Mouse (Mus musculus): ENCODE measurements around the gene Mkrn2. TPM values are rescaled to one million over a fixed set of nuclear protein-coding genes. Genes with fewer than 3 reads are reported as not detected.

Gene Mkrn2
- polyA plus RNA-seq, 1 experiment from 2014 or later, result 26.9 TPM

DNA sequence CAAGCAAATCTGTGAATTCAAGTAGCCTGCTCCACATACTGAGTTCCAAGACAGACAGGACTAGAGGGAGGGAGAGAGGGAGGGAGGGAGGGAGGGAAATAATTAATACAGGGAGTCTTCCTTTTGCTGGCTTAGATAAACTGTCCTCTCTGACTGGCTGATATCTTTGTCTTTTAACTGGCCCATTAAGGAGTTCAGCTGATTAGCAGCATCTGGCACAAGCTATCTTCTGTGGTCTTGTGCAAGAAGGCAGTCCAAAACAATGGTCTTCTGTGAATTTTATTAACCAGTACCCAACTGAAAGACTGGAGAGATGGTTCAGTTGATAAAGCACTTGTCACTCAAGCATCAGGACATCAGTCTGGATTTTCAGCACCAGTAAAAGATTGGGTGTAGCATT, 57.1 kb downstream of the Mkrn2 start:
- H3K9me3 ChIP-seq, result no peaks in the 10 kb centered on the region
- H3K27me3 ChIP-seq, result no peaks in the 10 kb centered on the region
- no peak overlapping the region for H3K9ac ChIP-seq
- no peak overlapping the region for H3K4me3 ChIP-seq
- no peak for ATAC-seq (ENCODE audit: low FRiP score, low read depth)
- H3K36me3 ChIP-seq, result peaks cover 11% of the 10 kb centered on the region
- H3K27ac ChIP-seq, result no peak overlapping the region
- H3K4me2 ChIP-seq (replicated peaks), result no peak overlapping the region
- peaks cover 20% of the 10 kb centered on the region; the same call in 1 of the 2 replicates for H3K4me1 ChIP-seq

- Histone ChIP-seq H3K9me3 (no peaks in the 10 kb centered on the region), H3K36me3 (peaks cover 12% of the 10 kb centered on the region), H3K4me1 (peaks cover 13% of the 10 kb centered on the region; the same call in 1 of the 2 replicates), H3K27ac (no peak overlapping the region), H3K4me2 (replicated peaks) (no peak overlapping the region), H3K4me3 (no peak overlapping the region), H3K9ac (no peak overlapping the region), H3K27me3 (no peaks in the 10 kb centered on the region)
- 93% methylated on average over 3 of the region's 3 CpGs for WGBS
- ATAC-seq (ENCODE audit: low FRiP score, low read depth), result no peak
These were observed 62.6 kb downstream of the Mkrn2 start for GRCm38 (mm10) chr6:115664268-115664667.

DNA sequence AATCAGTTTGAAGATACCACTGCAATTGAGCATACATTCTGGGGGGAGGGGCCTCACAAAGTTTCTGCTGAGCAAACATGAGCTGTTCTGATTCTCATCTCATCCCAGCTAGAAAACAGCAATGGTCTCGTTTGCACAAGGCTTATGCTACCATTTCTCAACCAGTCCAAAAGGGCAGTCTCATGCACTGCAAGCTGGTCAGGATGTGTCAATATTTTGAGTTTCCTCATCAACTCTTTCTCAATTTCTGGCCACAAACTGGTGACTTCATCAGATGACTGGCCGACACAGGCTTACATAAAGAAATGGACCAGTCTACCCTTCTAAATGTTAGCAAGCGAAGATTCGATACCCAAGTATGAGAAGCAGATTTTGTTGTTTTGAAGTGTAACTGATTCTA, 64.9 kb downstream of the Mkrn2 start:
- Histone ChIP-seq H3K4me2 (replicated peaks) (no peak overlapping the region), H3K9me3 (no peaks in the 10 kb centered on the region), H3K9ac (no peak overlapping the region), H3K27me3 (no peaks in the 10 kb centered on the region), H3K36me3 (peaks cover 11% of the 10 kb centered on the region), H3K4me1 (0 out of 2 replicates have a peak, but pooled peaks cover 6% of the 10 kb centered on the region), H3K27ac (no peak overlapping the region), H3K4me3 (no peak overlapping the region)
- no peak for ATAC-seq (ENCODE audit: low FRiP score, low read depth)
- 87% methylated on average over 4 of the region's 4 CpGs for WGBS

Other genes with a start within 250 kb of the Mkrn2 start
- gene Pparg, start 241.0 kb upstream of the Mkrn2 start, polyA plus RNA-seq (2015; fragmentation: Nextera tagmentation; extraction: Ambion mirVana), result 0.54 and 0.70 TPM in 2 replicates
- 30.4 and 31.0 TPM in 2 replicates for gene Tsen2, start 57.2 kb upstream of the Mkrn2 start, polyA plus RNA-seq (2015; fragmentation: Nextera tagmentation; extraction: Ambion mirVana)
- gene Mkrn2os, start 9.3 kb upstream of the Mkrn2 start, polyA plus RNA-seq (2015; fragmentation: Nextera tagmentation; extraction: Ambion mirVana), result 0.13 and 0.26 TPM in 2 replicates
- gene Raf1, start 74.7 kb downstream of the Mkrn2 start, polyA plus RNA-seq (2015; fragmentation: Nextera tagmentation; extraction: Ambion mirVana), result 108 and 111 TPM in 2 replicates
- 2.6 and 3.4 TPM in 2 replicates for gene Tmem40, start 160.5 kb downstream of the Mkrn2 start, polyA plus RNA-seq (2015; fragmentation: Nextera tagmentation; extraction: Ambion mirVana)
- 48.1 and 56.8 TPM in 2 replicates for gene Cand2, start 172.6 kb downstream of the Mkrn2 start, polyA plus RNA-seq (2015; fragmentation: Nextera tagmentation; extraction: Ambion mirVana)
- 2,055 and 2,057 TPM in 2 replicates for gene Rpl32, start 206.8 kb downstream of the Mkrn2 start, polyA plus RNA-seq (2015; fragmentation: Nextera tagmentation; extraction: Ambion mirVana)
- 0.41 and 0.54 TPM in 2 replicates for gene Efcab12, start 236.5 kb downstream of the Mkrn2 start, polyA plus RNA-seq (2015; fragmentation: Nextera tagmentation; extraction: Ambion mirVana)